Mouse (Mus musculus) cerebellum, adult 9-10 months (tissue): Measurements from ENCODE around the gene Mt3.
A peak's percentile ranks its signal among the peaks of the same experiment; 100 is the strongest.

ENCODE experiments used
- DNase-seq: peaks from one replicate; pipeline ENCODE4 v3.0.0; 2022

Mt3 gene

DNA sequence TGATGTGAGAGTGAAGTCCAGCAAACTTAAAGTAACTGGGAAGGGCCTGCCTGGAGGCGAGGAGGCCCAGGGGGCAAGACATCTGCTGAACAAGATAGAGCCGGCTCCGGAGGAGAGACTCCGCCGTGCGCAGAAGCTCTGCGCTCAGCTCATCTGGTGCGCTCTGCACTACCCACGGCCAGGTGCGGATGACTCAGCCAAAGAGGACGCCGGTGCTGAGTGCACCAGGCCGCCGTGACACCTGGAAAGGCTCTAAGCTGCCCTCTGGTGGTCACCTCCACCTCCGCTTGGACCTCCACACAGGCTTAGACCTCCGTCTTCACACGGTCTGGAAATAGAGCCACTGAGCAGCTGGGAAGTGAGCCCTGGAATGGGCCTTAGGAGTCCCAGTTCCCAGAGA lies 34.1 kb downstream of the Mt3 start:
- peak; percentile 79 for DNase-seq

- no peak for DNase-seq
Measured at GRCm38 (mm10) chr8:94187290-94188002, 35.0 kb downstream of the Mt3 start.

GRCm38 (mm10) chr8:94189275-94190031 lies 37.0 kb downstream of the Mt3 start:
- DNase-seq = no peak

- DNase-seq = no peak
Measured at GRCm38 (mm10) chr8:94191101-94191691, 38.8 kb downstream of the Mt3 start.

GRCm38 (mm10) chr8:94192926-94193325 lies 40.5 kb downstream of the Mt3 start:
- no peak for DNase-seq

- no peak for DNase-seq
Measured at GRCm38 (mm10) chr8:94194591-94195223, 42.3 kb downstream of the Mt3 start.

DNA sequence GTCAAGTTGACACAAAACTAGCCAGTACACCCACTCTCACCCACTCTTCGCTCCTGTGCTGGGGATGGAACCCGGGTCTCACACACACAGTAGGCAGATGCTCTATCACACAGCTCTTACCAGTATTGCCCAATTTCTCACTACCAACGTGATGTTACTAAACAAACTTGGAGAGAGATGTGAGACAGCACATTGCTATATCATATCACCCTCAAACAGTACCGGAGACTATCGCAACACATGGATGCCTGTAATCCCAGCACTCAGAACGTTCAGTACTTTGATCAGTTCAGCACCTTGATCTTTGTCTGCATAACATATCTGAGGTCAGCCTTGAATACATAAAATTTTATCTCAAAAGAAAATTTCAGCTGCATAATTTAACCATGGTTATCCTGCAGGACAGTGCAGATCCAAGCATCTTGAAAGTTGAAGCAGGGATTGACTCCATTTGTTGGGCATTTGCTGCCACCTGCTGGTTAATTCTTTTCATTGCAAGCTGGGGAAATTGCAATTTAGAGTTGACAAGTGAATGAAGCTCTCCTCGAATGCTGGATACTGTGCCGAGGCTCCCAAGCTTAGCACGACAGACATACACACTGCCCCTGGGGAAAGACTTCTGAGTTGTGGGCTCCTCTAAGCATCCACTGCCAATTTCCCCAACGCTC lies 46.9 kb downstream of the Mt3 start:
- DNase-seq = peak; percentile 75
